Mouse (Mus musculus): ENCODE measurements at regions not wholly inside any gene's neighbourhood (a gene's known extent, or its start where the extent isn't known, plus 50 kb on each side); places are given as distances from the start of the nearest gene placed in this dataset.

- H3K27me3 ChIP-seq (ENCODE audit: control insufficient read depth): no peaks in the 10 kb centered on the region
- no peaks in the 10 kb centered on the region for H3K36me3 ChIP-seq (ENCODE audit: control insufficient read depth)
- H3K4me1 ChIP-seq (ENCODE audit: control insufficient read depth): peaks cover 3% of the 10 kb centered on the region
- TF ChIP-seq GATA1 (IDR thresholded peaks at IDR 0.05; ENCODE audit: low read length): no peak
- TF ChIP-seq TAL1 (IDR thresholded peaks at IDR 0.05; ENCODE audit: low read length): no peak
- H3K4me3 ChIP-seq (replicated peaks): no peak overlapping the region
- H3K9me3 ChIP-seq (ENCODE audit: control insufficient read depth, low read length): no peaks in the 10 kb centered on the region
Observed at GRCm38 (mm10) chr8:126652151-126652550, 58.4 kb upstream of the Irf2bp2 start.

- H3K9me3 ChIP-seq (ENCODE audit: control insufficient read depth, low read length): no peaks in the 10 kb centered on the region
- TF ChIP-seq GATA1 (IDR thresholded peaks at IDR 0.05; ENCODE audit: low read length) (no peak), TAL1 (IDR thresholded peaks at IDR 0.05; ENCODE audit: low read length) (no peak)
- H3K4me1 ChIP-seq (ENCODE audit: control insufficient read depth): peaks cover 3% of the 10 kb centered on the region
- H3K36me3 ChIP-seq (ENCODE audit: control insufficient read depth): no peaks in the 10 kb centered on the region
- no peaks in the 10 kb centered on the region for H3K27me3 ChIP-seq (ENCODE audit: control insufficient read depth)
- no peak overlapping the region for H3K4me3 ChIP-seq (replicated peaks)
Observed at GRCm38 (mm10) chr8:126650945-126651344, 57.2 kb upstream of the Irf2bp2 start.

- Histone ChIP-seq H3K9me3 (ENCODE audit: control insufficient read depth, low read length) (no peaks in the 10 kb centered on the region), H3K27me3 (ENCODE audit: control insufficient read depth) (no peaks in the 10 kb centered on the region), H3K4me3 (replicated peaks) (no peak overlapping the region), H3K36me3 (ENCODE audit: control insufficient read depth) (no peaks in the 10 kb centered on the region), H3K4me1 (ENCODE audit: control insufficient read depth) (peaks cover 3% of the 10 kb centered on the region)
- TF ChIP-seq TAL1 (IDR thresholded peaks at IDR 0.05; ENCODE audit: low read length): no peak
- no peak for TF ChIP-seq GATA1 (IDR thresholded peaks at IDR 0.05; ENCODE audit: low read length)
Observed at GRCm38 (mm10) chr8:126649305-126649704, 55.5 kb upstream of the Irf2bp2 start.

- Histone ChIP-seq H3K36me3 (ENCODE audit: control insufficient read depth) (no peaks in the 10 kb centered on the region), H3K4me3 (replicated peaks) (no peak overlapping the region), H3K4me1 (ENCODE audit: control insufficient read depth) (peaks cover 3% of the 10 kb centered on the region), H3K27me3 (ENCODE audit: control insufficient read depth) (no peaks in the 10 kb centered on the region), H3K9me3 (ENCODE audit: control insufficient read depth, low read length) (no peaks in the 10 kb centered on the region)
- TF ChIP-seq TAL1 (IDR thresholded peaks at IDR 0.05; ENCODE audit: low read length): no peak
- no peak for TF ChIP-seq GATA1 (IDR thresholded peaks at IDR 0.05; ENCODE audit: low read length)
Observed at GRCm38 (mm10) chr8:126647350-126647749, 53.6 kb upstream of the Irf2bp2 start.

GRCm38 (mm10) chr8:126646604-126647311 is 53.0 kb upstream of the Irf2bp2 start:
- Histone ChIP-seq H3K9me3 (ENCODE audit: control insufficient read depth, low read length) (no peaks in the 10 kb centered on the region), H3K36me3 (ENCODE audit: control insufficient read depth) (no peaks in the 10 kb centered on the region), H3K4me3 (replicated peaks) (no peak overlapping the region), H3K27me3 (ENCODE audit: control insufficient read depth) (no peaks in the 10 kb centered on the region), H3K4me1 (ENCODE audit: control insufficient read depth) (peaks cover 3% of the 10 kb centered on the region)
- TF ChIP-seq TAL1 (IDR thresholded peaks at IDR 0.05; ENCODE audit: low read length) (no peak), GATA1 (IDR thresholded peaks at IDR 0.05; ENCODE audit: low read length) (no peak)

- Histone ChIP-seq H3K4me3 (replicated peaks) (no peak overlapping the region), H3K27me3 (ENCODE audit: control insufficient read depth) (no peaks in the 10 kb centered on the region), H3K9me3 (ENCODE audit: control insufficient read depth, low read length) (no peaks in the 10 kb centered on the region), H3K36me3 (ENCODE audit: control insufficient read depth) (no peaks in the 10 kb centered on the region), H3K4me1 (ENCODE audit: control insufficient read depth) (peaks cover 3% of the 10 kb centered on the region)
- TF ChIP-seq GATA1 (IDR thresholded peaks at IDR 0.05; ENCODE audit: low read length) (no peak), TAL1 (IDR thresholded peaks at IDR 0.05; ENCODE audit: low read length) (no peak)
Observed at GRCm38 (mm10) chr8:126644179-126644578, 50.4 kb upstream of the Irf2bp2 start.
